Mouse (Mus musculus): ENCODE measurements around the gene Derl3.

Derl3 gene

DNA sequence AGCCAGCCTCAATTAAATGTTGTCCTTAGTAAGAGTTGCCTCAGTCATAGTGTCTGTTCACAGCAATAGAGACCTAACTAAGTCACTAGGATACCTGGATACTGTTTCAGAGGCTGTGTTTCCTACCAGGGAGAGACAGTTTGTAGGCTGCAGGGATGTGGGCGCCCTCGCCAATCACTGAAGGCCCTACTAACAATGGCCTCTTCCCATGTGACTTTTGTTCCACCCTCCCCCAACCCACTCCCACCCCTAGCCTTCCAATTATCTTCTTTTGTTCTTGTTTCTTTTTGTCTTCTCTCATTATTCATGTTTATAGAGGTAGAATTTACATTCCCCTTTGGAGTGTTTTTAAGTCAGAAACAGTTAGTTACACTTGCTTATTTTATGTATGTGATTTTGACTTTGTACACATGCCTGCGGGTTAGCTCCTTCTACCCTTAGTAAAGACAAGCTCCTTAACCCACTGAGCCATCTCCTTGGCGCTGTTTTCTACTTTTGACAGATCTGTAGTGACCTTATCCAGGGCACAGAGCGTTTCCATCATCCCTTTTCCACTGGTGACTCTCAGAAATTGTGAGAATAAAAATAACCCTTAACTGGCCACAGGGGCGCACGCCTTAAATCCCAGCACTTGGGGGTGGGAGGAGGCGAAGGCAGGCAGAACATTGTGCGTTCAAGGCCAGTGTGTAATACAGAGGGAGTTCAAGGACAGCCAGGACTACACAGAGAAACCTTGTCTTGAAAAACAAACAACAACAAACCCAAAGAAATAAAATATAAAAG, 48.0 kb downstream of the Derl3 start:
- no peak for TF ChIP-seq GATA4 (IDR thresholded peaks at IDR 0.05; ENCODE audit: insufficient replicate concordance, low read length)

DNA sequence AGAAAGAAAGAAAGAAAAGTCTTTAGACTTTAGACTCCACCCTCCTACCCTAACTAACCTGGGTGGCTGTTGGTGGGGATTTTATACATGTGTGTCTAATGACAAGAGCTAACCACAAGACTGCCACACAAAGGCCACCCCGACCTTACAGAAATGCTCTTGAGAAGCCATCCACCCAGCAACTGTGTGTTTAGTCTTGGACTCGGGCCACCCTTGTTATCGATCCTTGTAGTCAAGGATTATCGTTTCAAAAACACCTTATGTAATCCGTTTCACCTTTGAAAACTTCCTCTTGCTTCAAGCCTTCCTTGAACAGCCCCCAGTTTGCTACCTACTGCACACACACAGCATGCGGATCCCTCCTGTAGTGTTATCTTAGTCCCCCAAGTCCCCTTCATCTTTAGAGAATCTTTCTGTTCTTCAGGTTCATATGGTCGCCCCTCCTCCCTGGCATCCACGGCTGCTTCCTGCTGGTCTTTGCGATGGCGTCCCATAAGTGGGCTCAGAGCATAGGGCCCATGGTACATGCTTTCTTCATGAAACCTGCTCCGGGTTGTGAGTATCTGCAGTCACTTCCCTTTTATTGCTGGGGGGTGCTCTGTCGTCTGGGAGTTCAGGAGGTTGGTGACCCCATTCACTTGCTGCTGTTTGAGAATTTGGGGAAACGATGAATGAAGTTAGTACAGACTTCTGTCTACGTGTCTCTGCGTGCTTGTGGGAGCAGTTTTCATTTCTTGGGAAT, 49.7 kb downstream of the Derl3 start, which contains the start of gene Vpreb3:
TSS of gene Vpreb3 (plus strand) at position 322 of the 742 bp plus-strand sequence.
- no peak for TF ChIP-seq GATA4 (IDR thresholded peaks at IDR 0.05; ENCODE audit: insufficient replicate concordance, low read length)

DNA sequence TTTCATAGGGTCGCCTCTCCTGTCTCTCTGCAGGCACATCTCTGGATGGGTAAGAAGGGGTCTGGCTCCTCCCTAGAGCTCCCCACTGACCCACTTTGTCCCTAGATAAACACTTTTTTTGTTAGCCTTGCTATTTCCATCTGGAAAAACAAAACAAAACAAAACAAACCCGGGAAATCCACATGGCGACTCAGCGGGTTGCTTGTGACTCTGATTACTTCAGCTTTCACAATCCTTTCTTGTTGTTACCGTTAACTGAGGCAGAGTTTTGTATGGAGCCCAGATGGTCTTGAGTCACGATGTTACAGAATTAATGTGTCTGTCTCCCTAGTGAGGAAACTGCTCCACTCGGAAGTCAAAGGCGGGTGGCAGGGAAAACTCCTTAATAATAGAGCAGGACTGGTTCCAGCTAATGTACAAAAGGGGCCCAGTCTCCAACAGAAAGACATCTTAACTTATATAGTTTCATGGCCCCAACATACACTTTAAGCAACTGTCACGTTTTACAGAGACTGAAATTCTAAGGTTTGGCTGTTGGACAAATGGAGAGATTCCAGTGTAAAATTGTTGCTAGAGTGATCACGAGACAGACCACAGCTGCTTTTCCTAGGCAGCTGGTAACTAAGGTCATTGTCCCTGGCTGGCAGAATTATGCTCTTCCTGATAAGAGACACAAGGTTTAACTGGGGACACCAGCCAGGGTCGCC, 51.0 kb downstream of the Derl3 start:
- peak; percentile 83; the same call in 1 of the 2 replicates for TF ChIP-seq GATA4 (IDR thresholded peaks at IDR 0.05; ENCODE audit: insufficient replicate concordance, low read length)

DNA sequence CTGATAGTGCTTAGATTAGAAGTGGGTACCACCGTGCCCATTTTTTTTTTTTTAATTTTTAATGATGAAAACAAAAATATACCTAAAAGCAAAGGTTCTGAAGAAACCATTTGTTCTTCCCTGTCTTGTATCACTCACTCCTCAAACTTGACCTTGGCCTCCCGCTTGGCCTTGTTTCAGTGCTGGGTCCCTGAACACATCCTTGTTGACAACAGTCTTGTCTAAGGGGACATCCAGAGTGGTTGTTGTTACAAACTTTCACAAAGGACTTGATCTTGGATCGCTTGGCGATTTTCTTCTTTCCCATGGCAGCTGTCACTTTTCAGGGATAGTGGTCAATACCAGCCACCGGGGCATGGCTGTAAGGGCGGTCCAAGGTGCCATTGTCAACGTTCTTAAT, 52.0 kb downstream of the Derl3 start:
- TF ChIP-seq GATA4 (IDR thresholded peaks at IDR 0.05; ENCODE audit: insufficient replicate concordance, low read length): no peak

Measured in liver, adult (tissue).